Mouse (Mus musculus): ENCODE measurements at regions not wholly inside any gene's neighbourhood (a gene's known extent, or its start where the extent isn't known, plus 50 kb on each side); places are given as distances from the start of the nearest gene placed in this dataset.

GRCm38 (mm10) chr9:111990060-111990459, 245.7 kb downstream of the Arpp21 start:
- TF ChIP-seq POLR2A (IDR thresholded peaks at IDR 0.05; ENCODE audit: borderline replicate concordance, control insufficient read depth, low read depth, low read length), result no peak
- TF ChIP-seq CTCF (IDR thresholded peaks at IDR 0.05; ENCODE audit: control insufficient read depth, insufficient read depth, low read length), result no peak

Measured in bone marrow, adult 2 months (tissue).